Mouse (Mus musculus) myocyte (in vitro differentiated cells): ENCODE results near the gene Spc24. TPM values are rescaled to one million over a fixed set of nuclear protein-coding genes. Genes with fewer than 3 reads are reported as not detected.

Experiments used
- H3K27me3 ChIP-seq: one replicate; pipeline ENCODE4 v1.6.1; 2011; ENCODE audit not compliant: control insufficient read depth, insufficient read depth, insufficient read length
- H3K36me3 ChIP-seq: one replicate; pipeline ENCODE4 v1.6.1; 2011; ENCODE audit not compliant: control insufficient read depth, insufficient read depth
- H3K4me2 ChIP-seq: one replicate; pipeline ENCODE4 v1.6.1; 2011; ENCODE audit warnings: low read depth, control low read depth
- H3K4me3 ChIP-seq: one replicate; pipeline ENCODE4 v1.5.1; 2011; ENCODE audit warnings: mild to moderate bottlenecking, control low read depth, moderate library complexity
- H3K79me2 ChIP-seq: one replicate; pipeline ENCODE4 v1.6.1; 2011; ENCODE audit not compliant: control insufficient read depth, insufficient read depth
- H3ac ChIP-seq: one replicate; pipeline ENCODE4 v1.6.1; 2011; ENCODE audit not compliant: control insufficient read depth, insufficient read length
- CEBPB ChIP-seq: IDR thresholded peaks from 2 replicates; pipeline ENCODE4 v1.6.1; 2011; ENCODE audit warnings: mild to moderate bottlenecking, moderate library complexity; ENCODE audit not compliant: poor library complexity, insufficient read depth, severe bottlenecking
- E2F4 ChIP-seq: IDR thresholded peaks from one replicate; pipeline ENCODE4 v1.6.1; 2011; ENCODE audit warnings: mild to moderate bottlenecking, control low read depth, moderate library complexity; ENCODE audit not compliant: insufficient read depth
- MAX ChIP-seq: IDR thresholded peaks from one replicate; pipeline ENCODE4 v1.6.1; 2011; ENCODE audit warnings: low read depth, mild to moderate bottlenecking, control low read depth
- MYOD1 ChIP-seq, 3 experiments: IDR thresholded peaks; one replicate each; pipeline ENCODE4 v1.6.1; 2011; ENCODE audit warnings: control low read depth in 2 of 3, low read depth in 2 of 3, mild to moderate bottlenecking in 2 of 3, moderate library complexity in 1 of 3; ENCODE audit not compliant: insufficient read length in 2 of 3, control insufficient read depth in 1 of 3
- MYOG ChIP-seq, 3 experiments: IDR thresholded peaks; one replicate each; pipeline ENCODE4 v1.6.1; 2011; ENCODE audit warnings: control low read depth in 2 of 3, low read depth in 2 of 3, mild to moderate bottlenecking in 2 of 3; ENCODE audit not compliant: insufficient read length in 2 of 3, control insufficient read depth in 1 of 3, insufficient read depth in 1 of 3
- POLR2A ChIP-seq: IDR thresholded peaks from one replicate; pipeline ENCODE4 v1.6.1; 2011; ENCODE audit warnings: low read depth, mild to moderate bottlenecking, control low read depth, moderate library complexity; ENCODE audit not compliant: insufficient read length
- POLR2AphosphoS2 ChIP-seq: IDR thresholded peaks from one replicate; pipeline ENCODE4 v1.6.1; 2011; ENCODE audit warnings: low read depth, control low read depth; ENCODE audit not compliant: insufficient read length
- REST ChIP-seq: IDR thresholded peaks from one replicate; pipeline ENCODE4 v1.6.1; 2011; ENCODE audit warnings: mild to moderate bottlenecking, control low read depth, moderate library complexity; ENCODE audit not compliant: insufficient read depth, insufficient read length
- SRF ChIP-seq: IDR thresholded peaks from one replicate; pipeline ENCODE4 v1.6.1; 2011; ENCODE audit warnings: low read depth; ENCODE audit not compliant: control insufficient read depth, insufficient read length
- TCF12 ChIP-seq: IDR thresholded peaks from one replicate; pipeline ENCODE4 v1.6.1; 2011; ENCODE audit warnings: mild to moderate bottlenecking, control low read depth; ENCODE audit not compliant: poor library complexity, insufficient read depth, severe bottlenecking
- TCF3 ChIP-seq: IDR thresholded peaks from one replicate; pipeline ENCODE4 v1.6.1; 2011; ENCODE audit warnings: low read depth, control low read depth; ENCODE audit not compliant: insufficient read length
- USF1 ChIP-seq: IDR thresholded peaks from one replicate; pipeline ENCODE4 v1.6.1; 2011; ENCODE audit warnings: low read depth, mild to moderate bottlenecking, control low read depth, moderate library complexity
- polyA plus RNA-seq: library from polyadenylated mRNA; unstranded; fragments of >200 nt; fragmentation: generic; extraction: Trizol; gene quantifications from one replicate; pipeline ENCODE4 v1.2.1, GENCODE M21; 2012; ENCODE audit warnings: missing spikeins

Spc24 gene
- polyA plus RNA-seq, 1 experiment = 31.0 TPM

DNA sequence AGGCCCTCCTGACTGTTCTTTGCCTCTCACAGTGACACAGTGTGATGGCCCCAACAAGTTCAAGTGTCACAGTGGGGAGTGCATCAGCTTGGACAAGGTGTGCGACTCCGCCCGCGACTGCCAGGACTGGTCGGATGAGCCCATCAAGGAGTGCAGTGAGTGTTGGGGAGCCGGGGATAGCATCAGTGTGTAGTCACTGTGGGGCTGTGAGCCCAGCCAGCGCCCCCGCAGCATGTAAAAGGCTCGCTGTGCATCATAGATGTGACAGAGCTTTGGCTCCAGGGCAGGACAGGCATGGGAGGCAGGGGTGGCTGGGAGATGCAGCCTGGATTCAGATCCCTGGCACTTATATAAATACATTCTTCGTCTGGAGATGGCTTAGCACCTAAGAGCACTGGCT is 22.9 kb downstream of the Spc24 start:
- H3ac ChIP-seq = no peak overlapping the region
- peak; percentile 26 for TF ChIP-seq POLR2A
- no peak for TF ChIP-seq CEBPB
- no peak for TF ChIP-seq TCF12
- peaks cover 13% of the 10 kb centered on the region for H3K79me2 ChIP-seq

DNA sequence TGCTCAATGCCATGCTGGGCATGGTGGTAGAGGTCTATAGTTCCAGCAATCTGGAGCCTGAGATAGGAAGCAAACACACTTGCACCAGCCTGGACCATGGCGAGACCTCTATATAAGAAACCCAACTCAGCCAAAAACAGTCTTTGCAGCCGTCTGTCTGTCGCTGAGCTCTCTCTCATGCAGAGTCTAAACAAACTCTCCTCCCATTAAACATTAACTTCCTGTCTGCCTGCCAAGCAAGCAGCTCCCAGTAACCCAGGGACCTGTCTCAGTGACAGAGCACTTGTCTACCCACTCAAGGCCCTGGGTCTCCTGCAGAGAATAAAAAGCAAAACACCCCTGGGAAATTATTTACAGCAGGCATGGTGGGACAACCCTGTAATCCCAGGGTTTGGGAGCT is 23.5 kb downstream of the Spc24 start:
- Histone ChIP-seq H3K27me3 (no peaks in the 10 kb centered on the region), H3K79me2 (peaks cover 19% of the 10 kb centered on the region), H3K4me3 (no peak overlapping the region), H3K4me2 (no peak overlapping the region), H3ac (no peak overlapping the region), H3K36me3 (peaks cover 67% of the 10 kb centered on the region)
- TF ChIP-seq SRF = no peak
- TF ChIP-seq POLR2A = no peak
- no peak for TF ChIP-seq MYOG (IDR thresholded peaks at IDR 0.05; ENCODE audit: control insufficient read depth in 1 of 3, insufficient read depth in 1 of 3, insufficient read length in 2 of 3, low read depth in 2 of 3)
- TF ChIP-seq MAX = no peak
- TF ChIP-seq USF1 = no peak
- TF ChIP-seq POLR2AphosphoS2 = no peak
- TF ChIP-seq MYOD1 (IDR thresholded peaks at IDR 0.05; ENCODE audit: control insufficient read depth in 1 of 3, insufficient read length in 2 of 3, low read depth in 2 of 3) = no peak
- TF ChIP-seq TCF12 = no peak
- TF ChIP-seq CEBPB = no peak
- no peak for TF ChIP-seq TCF3
- no peak for TF ChIP-seq E2F4
- TF ChIP-seq REST = no peak

More for the DNA sequence above, 22.9 kb downstream of the Spc24 start:
- Histone ChIP-seq H3K36me3 (peaks cover 68% of the 10 kb centered on the region), H3K4me2 (no peak overlapping the region), H3K4me3 (no peak overlapping the region), H3K27me3 (no peaks in the 10 kb centered on the region)

DNA sequence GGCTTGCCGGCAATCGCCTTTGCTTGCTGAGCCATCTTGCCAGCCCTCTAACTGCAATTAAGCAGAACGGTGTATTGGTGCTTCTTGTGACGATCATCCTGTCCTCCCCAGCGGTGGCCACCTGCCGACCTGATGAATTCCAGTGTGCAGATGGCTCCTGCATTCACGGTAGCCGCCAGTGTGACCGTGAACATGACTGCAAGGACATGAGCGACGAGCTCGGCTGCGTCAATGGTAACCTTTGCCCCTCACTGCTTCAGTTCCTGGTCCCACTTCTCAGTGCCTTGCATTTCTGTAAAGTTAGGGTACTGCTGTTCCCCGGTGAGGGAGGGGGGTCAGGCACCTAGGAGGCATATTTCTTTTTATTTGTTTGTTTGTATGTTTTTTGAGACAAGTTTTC is 25.0 kb downstream of the Spc24 start:
- TF ChIP-seq CEBPB (no peak), POLR2AphosphoS2 (no peak), POLR2A (peak; percentile 9), E2F4 (no peak), MAX (no peak), USF1 (no peak), TCF12 (no peak)
- H3K4me3 ChIP-seq = no peak overlapping the region

DNA sequence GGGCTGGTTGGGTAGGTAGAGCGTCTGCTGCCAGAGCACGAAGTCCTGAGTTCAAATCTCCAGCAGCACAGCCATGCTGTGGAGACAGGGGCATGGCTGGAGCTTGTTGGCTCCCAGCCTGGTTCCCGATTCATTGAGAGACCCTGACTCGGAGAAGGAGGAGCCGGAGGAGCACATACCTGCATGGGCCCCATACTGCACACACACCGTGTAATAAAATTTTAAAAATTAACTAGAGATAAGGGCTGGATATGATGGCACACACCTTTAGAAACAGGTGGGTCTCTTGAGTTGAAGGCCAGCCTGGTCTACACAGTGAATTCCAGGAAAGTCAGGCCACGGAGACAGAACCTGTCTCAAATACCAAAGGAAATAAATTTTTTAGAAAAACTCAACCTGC is 26.1 kb downstream of the Spc24 start:
- H3K27me3 ChIP-seq = no peaks in the 10 kb centered on the region
- H3K4me3 ChIP-seq = no peak overlapping the region
- TF ChIP-seq REST (no peak), POLR2AphosphoS2 (no peak), E2F4 (no peak), USF1 (no peak), MYOG (IDR thresholded peaks at IDR 0.05; ENCODE audit: control insufficient read depth in 1 of 3, insufficient read depth in 1 of 3, insufficient read length in 2 of 3, low read depth in 2 of 3) (no peak), MAX (no peak), CEBPB (no peak), TCF3 (no peak), SRF (no peak), MYOD1 (IDR thresholded peaks at IDR 0.05; ENCODE audit: control insufficient read depth in 1 of 3, insufficient read length in 2 of 3, low read depth in 2 of 3) (no peak), POLR2A (no peak), TCF12 (no peak)
- H3K4me2 ChIP-seq = no peak overlapping the region
- H3ac ChIP-seq = no peak overlapping the region
- peaks cover 66% of the 10 kb centered on the region for H3K36me3 ChIP-seq
- H3K79me2 ChIP-seq = peaks cover 45% of the 10 kb centered on the region

More for the DNA sequence above, 25.0 kb downstream of the Spc24 start:
- peaks cover 70% of the 10 kb centered on the region for H3K36me3 ChIP-seq
- H3K4me2 ChIP-seq = no peak overlapping the region
- peaks cover 34% of the 10 kb centered on the region for H3K79me2 ChIP-seq
- H3K27me3 ChIP-seq = no peaks in the 10 kb centered on the region
- H3ac ChIP-seq = no peak overlapping the region

DNA sequence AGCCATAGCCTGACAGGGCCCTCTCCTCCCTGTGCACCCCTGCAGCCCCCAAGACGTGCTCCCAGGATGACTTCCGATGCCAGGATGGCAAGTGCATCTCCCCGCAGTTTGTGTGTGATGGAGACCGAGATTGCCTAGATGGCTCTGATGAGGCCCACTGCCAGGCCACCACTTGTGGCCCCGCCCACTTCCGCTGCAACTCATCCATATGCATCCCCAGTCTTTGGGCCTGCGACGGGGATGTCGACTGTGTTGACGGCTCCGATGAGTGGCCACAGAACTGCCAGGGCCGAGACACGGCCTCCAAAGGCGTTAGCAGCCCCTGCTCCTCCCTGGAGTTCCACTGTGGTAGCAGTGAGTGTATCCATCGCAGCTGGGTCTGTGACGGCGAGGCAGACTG is 26.7 kb downstream of the Spc24 start:
- Histone ChIP-seq H3K79me2 (peaks cover 51% of the 10 kb centered on the region), H3K4me3 (no peak overlapping the region), H3K4me2 (no peak overlapping the region), H3K36me3 (peaks cover 66% of the 10 kb centered on the region), H3K27me3 (no peaks in the 10 kb centered on the region), H3ac (no peak overlapping the region)
- TF ChIP-seq TCF3 (no peak), MYOD1 (IDR thresholded peaks at IDR 0.05; ENCODE audit: control insufficient read depth in 1 of 3, insufficient read length in 2 of 3, low read depth in 2 of 3) (no peak), REST (no peak), CEBPB (no peak), USF1 (no peak), SRF (no peak), POLR2AphosphoS2 (no peak), TCF12 (no peak), POLR2A (no peak), MAX (no peak), E2F4 (no peak), MYOG (IDR thresholded peaks at IDR 0.05; ENCODE audit: control insufficient read depth in 1 of 3, insufficient read depth in 1 of 3, insufficient read length in 2 of 3, low read depth in 2 of 3) (no peak)
